Mouse (Mus musculus) G1E (cell line): Measurements from ENCODE around the gene Rnf115.
"Not testable (repeated sequence)": the region's sequence is repeated elsewhere in the genome, so short reads cannot be mapped to it uniquely, and the experiment has no call there.

Experiments
- CTCF ChIP-seq: IDR thresholded peaks from 2 replicates; pipeline ENCODE4 v1.5.1; 2012; ENCODE audit warnings: low read depth, low read length, inconsistent platforms, mixed read lengths
- GATA1 ChIP-seq: IDR thresholded peaks from 2 replicates; pipeline ENCODE4 v1.6.1; 2012; ENCODE audit warnings: borderline replicate concordance, low read length, inconsistent platforms, mixed read lengths
- GATA2 ChIP-seq: IDR thresholded peaks from 2 replicates; pipeline ENCODE4 v1.6.1; 2012; ENCODE audit warnings: low read depth, low read length, inconsistent platforms, borderline replicate concordance
- POLR2AphosphoS5 ChIP-seq: IDR thresholded peaks from 2 replicates; pipeline ENCODE4 v1.6.1; 2012; ENCODE audit warnings: low read depth, low read length, inconsistent platforms; ENCODE audit not compliant: insufficient replicate concordance
- TAL1 ChIP-seq: conservative IDR thresholded peaks from 2 replicates; pipeline ENCODE4 v1.6.1; 2012; ENCODE audit warnings: low read depth, low read length, inconsistent platforms, mixed read lengths

GRCm38 (mm10) chr3:96740279-96740678 lies 12.8 kb downstream of the Rnf115 start:
- not testable (repeated sequence) for TF ChIP-seq CTCF, TAL1, GATA1, GATA2, POLR2AphosphoS5
